Mouse (Mus musculus): ENCODE results near the gene Pccb.

The Pccb gene

DNA sequence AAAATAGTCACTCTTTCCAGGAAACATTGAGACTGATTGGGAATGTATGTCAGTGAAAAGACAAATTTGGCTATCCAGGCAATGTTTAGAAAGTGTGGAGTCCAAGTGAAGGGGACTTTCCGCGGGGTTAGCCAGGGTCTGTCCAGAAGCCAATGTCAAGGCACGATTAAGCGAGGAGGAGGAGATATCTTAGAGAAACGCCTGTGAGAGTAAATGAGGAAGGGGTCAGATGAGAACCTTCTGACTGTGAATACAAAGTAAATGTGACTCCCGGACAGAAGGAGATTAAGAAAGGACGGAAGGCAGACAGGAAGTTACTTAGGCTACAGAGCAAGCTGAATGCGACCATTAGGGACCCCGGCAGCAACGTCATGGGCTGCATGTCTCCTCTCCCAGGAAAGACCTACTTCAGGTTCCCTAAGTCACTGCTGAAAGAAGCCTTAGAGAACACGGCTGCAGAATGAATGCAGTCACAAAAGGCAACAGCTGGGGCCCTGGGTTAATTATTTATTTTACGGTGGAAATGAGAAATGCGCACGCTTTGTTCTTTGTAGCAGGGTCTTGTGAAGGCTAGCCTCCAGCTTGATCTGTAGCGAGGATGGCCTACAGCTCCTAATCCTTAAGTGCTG, 11.1 kb upstream of the Pccb start:
- in situ Hi-C loops (cut with MboI, MseI) = no loop called here

DNA sequence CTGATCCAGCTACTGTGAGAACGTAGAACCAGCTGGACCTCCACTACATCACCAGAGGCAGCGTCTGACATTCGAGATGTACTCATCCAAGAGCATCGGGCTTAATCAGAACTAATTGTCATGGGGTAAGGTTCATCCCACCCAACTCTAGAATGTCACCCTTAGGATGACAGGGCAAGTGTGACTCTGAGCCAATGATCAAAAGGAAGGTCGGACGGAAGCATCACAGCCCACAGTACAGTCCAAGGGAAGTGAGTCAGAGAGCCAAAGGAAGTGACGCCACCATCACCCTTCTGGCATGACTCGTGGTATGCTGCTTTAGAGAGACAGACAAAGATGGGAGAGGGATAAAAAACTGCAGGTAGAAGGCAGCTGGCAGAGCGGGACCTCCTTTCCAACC, 7.6 kb upstream of the Pccb start:
- in situ Hi-C loops (cut with MboI, MseI) = no loop called here

DNA sequence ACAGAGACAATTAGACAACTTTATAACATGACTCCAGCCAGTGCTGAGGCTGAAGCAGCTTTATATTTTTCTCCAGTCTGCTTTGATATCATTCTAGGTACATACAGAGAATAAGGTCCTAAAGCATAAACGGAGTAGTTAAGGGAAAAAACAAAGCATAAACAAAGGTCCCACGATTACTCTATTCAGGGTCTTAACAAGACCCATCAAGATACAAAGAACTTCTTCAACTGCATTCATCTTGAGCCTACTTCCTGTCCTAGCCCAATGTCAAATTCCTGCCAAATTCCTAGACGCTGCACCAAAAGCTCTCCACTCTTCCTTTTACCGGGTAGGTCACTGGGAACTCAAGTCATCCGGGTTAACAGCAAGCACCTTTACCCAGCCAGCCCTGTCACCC, 6.8 kb upstream of the Pccb start:
- in situ Hi-C loops (cut with MboI, MseI) = no loop called here

DNA sequence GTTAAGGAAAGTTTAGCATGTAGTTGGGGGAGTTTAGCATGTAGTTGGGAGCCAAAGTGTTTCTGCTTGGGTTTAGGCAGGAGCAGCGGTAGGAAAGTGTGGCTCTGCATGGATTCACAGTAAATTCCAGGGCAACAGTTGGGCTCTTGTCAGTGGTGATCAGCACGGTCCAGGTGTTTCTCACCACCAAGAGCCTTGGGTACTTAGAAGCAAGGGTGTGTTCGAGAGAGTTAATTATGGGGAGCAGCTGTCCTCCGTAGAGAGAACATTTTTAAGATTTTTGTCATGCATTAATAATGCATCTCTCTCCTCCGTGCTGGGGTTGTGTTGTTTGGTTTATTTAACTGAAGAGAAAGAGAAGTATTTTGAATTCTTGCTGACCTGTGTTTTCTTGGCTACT, 3.9 kb upstream of the Pccb start:
- in situ Hi-C loops (cut with MboI, MseI) = no loop called here

DNA sequence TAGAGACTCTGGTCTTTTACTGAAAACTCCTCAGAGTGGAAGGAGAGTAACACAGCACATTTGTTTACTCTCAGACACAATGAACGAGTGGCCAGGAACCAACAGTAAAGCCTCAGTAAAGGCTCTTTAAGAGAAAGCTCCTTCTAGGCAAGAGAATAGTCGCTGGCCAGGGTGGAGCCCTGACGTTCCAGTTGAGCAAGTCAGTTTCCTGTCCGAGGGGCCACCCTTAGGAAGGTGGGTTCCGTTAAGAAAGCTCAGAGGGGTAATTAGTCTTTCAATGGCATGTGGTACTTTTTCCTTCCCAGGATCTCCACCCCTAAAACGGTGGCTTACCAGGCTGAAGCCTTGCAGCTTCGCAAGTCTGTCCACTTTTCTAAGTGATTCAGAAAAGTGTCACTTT, 2.7 kb upstream of the Pccb start:
- in situ Hi-C loops (cut with MboI, MseI) = no loop called here

DNA sequence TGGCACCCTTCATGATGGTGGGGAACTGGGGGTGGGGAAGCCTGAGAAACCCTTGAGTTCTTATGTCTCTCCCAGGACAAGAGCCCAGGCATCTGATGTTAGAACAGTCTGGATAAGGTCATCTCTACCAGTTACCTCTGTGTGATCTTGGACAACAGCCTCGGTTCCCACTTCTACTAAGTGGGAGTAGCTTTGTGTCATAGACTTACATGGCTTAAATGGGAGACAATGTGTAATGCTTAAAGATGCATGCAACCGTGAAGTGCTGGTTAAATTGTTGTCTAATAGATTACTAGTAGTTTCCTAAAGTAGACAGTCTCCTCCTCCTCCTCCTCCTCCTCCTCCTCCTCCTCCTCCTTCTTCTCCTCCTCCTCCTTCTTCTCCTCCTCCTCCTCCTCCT, 2.2 kb upstream of the Pccb start:
- in situ Hi-C loops (cut with MboI, MseI) = no loop called here

DNA sequence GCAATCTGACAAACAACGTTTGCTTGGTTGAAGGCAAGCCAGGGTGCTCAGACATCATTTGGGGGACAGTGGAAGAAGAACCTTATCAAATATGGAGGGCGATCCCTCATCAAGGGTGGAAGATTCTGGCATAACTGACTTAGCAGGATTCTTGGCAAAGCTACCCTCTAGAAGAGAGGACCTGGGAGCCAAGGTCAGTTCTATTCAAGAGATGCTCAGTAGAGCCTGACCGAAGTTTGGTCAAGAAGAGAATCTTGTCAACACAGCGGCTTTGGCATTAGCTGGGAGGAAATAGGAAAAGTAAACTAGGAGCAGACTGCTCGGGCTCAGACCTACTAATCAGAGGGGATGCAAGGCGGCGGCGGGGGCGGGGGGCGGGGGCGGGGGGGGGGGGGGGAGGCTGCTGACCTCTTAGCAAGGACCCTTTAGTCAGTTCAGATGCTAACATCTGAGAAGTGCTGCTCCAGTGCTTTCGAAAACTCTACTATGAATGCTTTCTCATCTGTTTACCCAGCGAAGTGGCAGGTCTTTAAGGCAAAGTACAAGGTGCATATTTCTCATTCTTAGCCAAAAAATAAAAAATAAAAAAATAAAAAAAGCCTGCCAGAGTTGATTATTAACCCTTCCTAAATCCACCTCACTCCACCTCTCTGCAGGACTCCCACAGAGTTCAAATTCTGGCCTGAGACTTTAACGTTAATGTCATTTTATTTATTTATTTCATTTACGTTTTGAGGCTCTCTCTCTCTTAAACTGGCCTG, 1.3 kb upstream of the Pccb start:
- in situ Hi-C loops (cut with MboI, MseI) = no loop called here

DNA sequence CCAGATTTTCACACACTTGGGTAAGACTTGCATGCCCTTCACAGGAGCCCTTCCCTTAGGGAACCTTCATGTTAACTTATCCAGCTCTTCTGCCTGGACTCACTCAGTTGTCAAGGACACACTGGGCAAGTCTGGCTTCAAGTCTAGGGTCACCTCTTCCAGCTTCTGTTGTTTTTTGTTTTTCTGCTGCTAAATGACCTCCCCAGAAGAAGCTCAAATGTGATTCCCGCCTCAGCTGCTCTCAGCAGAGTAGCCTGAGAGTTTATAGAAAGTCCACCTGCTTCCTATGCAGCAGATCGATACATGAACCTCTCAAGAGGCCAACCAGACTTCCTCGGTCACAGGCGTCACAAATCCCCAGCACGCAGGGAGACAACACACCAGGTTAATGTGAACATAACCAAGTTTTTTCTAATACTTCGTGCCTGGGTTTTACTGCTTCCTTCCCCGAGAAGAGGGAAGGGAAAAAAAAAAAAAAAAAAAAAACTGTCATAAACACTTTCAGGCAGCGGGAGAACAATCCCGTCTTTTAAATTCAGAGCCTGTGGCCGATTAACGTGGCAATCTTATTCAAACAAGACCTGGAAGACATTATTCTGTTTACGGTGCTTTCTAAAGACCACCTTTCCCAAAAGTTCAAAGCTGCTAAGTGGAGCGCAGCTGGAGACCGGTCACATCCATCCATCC, 794 bp downstream of the Pccb start:
- in situ Hi-C loops (cut with MboI, MseI) = no loop called here

DNA sequence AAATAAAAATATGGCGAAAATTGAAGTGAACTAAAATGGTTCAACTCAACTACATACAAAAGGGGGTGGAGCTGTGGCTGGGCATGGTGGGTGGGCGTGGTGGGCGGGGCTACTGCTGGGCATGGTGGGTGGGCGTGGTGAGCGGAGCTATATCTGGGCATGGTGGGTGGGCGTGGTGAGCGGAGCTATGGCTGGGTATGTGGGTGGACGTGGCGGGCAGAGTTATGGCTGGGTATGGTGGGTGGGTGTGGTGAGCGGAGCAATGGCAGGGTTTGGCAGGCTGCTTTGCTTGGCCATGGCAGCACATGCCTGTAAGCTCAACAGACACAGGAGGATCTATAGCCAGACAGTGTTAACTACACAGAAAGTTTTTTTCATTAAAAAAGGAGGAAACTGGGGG, 15.9 kb downstream of the Pccb start:
- in situ Hi-C loops (cut with MboI, MseI) = no loop called here

DNA sequence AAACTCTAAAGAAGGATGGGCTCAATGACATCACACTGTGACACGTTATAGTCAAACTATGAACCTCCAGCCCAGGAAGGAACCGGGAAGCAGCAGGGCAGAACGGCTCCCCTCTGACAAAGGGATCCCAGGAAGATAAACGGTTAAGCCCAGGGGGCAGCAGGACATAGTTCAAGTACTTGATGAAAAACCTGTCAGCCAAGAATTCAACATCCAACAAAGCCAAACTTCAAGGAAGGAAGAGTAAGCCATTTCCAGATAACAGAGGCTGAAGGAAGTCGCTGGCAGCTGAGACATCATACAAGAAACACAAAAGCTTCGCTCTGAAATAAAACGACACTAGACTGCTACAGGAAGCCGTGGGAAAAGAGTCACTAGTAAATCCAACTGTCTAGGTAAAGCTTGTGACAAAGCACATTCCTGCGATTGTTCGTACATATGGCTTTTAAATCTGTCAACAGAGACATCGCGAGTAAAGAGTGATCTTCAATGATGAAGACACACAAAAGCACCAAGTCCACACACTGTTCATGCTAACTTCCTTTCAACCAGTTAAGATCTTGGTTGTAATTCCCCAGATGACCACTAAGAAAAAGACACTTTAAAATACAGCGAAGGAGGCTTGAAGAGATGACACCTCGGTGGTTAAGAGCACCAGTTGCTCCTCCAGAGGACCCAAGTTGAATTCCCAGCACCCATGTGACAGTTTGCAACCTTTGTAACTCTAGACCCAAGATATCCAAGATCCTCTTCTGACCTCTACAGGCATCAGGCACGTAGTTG, 16.8 kb downstream of the Pccb start:
- in situ Hi-C loops (cut with MboI, MseI) = no loop called here

DNA sequence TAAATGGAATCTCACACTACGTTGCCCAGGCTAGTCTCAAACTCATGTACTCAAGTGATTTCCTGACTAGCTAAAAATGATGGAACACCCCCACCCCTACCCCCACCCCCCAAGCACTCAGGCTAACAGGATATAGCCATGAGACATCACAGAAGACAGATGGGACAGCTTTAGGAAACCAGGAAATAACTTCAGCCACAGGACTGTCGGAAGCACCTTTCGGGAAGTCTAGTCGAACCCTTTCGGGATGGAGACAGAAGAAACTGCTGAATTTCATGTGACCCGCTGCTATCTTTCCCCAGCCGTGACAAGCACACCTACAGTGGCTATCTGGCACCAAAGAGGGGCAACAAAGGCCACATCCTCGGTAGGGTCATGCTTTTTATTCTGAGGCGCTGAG, 19.4 kb downstream of the Pccb start:
- in situ Hi-C loops (cut with MboI, MseI) = no loop called here

DNA sequence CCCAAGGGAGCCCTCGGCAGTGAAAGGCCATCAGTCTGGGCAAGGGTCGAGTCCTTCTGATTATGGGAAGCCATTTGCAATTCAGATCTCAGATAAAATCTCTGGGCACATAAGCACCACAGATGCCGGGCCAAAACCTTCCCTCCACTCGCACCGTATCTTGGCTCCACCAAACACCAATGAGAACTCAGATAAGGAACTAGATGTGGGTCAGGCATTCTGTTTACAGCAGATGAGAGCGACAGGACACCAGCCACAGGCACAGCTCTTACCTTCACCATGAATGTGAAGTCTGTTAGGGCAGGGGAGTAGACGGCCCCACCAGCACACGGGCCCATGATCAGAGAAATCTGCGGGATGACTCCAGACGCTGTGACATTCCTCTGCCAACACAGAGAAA, 22.3 kb downstream of the Pccb start:
- in situ Hi-C loops (cut with MboI, MseI) = no loop called here

DNA sequence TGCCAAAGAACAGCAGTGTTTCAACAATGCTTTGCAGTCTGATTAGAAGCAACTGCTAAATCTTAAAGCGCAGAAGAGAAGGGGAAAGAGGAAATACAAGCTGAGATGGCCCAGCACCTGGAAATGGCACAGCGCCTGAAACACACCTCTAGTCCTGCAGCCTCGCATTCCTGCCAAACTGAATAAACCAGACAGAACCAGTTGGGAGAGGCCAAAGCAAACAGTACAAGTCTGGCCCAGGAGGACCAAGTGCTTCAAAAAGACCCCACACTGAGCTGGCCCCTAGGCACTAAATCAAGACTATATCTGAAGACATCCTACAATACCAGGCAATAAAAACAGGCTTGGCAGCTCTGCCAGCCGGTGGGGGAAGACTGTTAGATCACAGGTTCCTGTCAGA, 28.8 kb downstream of the Pccb start:
- in situ Hi-C loops (cut with MboI, MseI) = no loop called here

DNA sequence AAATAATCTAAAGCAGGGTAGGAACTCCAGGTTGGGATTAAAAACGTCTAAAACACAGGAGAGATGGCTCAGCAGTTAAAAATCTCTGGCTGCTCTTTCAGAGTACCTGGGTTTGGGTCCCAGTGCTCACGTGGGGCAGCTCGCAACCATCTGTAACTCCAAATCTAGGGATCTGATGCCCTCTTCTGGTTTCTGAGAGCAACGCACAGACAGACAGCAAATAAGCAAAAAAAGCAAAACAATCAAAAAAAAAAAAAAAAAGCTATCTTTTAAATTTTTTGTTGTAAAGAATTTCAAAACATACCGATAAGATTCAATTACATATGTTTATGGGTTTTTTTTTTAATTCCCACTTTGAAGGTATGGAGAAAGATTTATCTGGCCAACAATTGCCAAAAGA, 31.4 kb downstream of the Pccb start:
- in situ Hi-C loops (cut with MboI, MseI) = loop anchor here (5.0 kb wide), 1 partner anchor 546 kb away; no protein-coding TSS in a partner anchor

DNA sequence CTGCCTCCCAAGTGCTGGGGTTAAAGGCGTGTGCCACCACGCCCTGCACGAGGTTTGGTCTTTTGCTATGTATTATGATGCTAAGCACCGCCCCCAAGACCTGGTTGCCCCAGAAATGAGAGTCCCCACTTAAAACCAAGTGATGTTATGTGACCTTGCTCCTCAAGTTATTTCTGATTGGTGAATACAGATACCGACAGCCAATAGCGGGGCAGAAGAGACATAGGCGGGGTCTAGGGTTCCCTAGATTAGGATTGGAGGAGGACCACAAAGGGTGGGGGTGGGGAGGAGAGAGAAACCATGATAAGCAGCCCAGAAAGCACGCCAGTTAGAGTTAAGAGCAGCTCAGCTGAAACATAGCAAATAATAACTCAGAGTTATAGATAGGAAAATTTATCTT, 31.9 kb downstream of the Pccb start:
- in situ Hi-C loops (cut with MboI, MseI) = loop anchor here (5.0 kb wide), 1 partner anchor 546 kb away; no protein-coding TSS in a partner anchor

DNA sequence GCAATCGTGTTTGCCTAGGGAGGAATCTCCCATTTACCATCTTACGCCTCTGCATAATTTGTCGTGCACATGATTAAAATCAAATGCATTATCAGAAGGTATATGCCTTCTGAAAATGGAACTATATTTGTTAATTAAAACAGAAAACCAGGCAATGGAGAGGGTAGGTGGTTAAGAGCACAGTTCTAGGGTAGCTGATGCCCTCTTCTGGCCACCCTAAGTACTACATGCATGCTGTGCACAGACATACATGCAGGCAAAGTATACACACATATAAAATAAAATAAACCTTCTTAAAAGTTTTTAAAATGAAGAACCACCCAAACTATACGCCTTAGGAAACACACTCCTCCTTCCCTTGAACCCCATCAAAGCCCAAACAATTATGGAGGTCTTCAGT, 32.6 kb downstream of the Pccb start:
- in situ Hi-C loops (cut with MboI, MseI) = loop anchor here (5.0 kb wide), 1 partner anchor 545 kb away; no protein-coding TSS in a partner anchor

DNA sequence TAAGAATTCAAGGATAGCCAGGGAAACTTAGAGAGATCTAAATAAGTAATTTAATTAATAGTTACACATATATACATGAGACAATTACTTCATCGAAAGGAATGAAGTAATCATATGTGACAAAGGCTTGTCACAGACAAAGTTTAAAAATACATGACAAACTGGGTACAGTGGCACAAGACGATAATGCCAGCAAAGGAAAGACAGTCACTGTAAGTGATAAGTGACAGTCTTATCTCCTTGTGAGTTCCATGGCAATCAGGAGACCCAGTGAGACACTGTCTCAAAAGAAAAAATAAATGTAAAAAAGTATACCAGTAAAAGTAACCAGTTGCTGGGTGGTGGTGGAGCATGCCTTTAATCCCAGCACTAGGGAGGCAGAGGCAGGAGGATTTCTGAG, 37.6 kb downstream of the Pccb start:
- in situ Hi-C loops (cut with MboI, MseI) = no loop called here

DNA sequence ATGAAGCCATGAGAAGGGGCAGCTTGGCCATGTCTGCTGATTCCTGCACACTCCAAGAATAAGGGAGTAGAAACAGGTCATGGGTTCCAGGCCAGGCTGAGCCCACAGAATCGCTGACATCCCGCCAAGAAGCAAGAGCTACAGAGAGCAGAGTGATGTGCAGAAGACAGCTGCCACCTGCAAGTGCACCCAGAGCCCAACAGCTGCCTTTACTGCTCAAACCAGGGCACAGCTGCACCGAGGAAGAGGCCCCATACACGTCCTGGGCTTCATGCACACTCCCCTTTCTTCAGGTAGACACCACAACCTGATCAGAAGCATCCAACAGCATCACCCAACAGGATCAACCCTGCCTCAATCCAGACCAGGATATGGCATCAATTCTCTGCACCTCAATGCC, 40.8 kb downstream of the Pccb start:
- in situ Hi-C loops (cut with MboI, MseI) = no loop called here

DNA sequence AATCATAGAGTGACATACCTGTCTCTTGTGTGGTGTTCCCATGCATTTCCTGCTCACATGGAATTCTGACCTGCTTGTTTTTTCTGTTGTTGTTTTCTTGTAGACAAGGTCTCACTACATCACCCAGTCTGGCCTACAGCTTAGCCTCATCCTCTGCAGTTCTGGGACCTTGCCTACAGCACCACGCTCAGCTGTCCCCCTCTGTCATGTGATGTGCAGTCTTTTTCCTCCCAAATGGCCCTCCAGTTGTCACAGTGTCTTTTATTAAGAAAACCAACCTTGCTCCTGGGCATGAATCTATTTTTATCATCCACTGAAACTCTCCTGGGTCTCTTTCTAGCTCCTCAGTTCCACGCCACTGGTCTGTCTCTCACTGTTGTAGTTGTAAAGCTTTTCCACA, 42.5 kb downstream of the Pccb start:
- in situ Hi-C loops (cut with MboI, MseI) = no loop called here

DNA sequence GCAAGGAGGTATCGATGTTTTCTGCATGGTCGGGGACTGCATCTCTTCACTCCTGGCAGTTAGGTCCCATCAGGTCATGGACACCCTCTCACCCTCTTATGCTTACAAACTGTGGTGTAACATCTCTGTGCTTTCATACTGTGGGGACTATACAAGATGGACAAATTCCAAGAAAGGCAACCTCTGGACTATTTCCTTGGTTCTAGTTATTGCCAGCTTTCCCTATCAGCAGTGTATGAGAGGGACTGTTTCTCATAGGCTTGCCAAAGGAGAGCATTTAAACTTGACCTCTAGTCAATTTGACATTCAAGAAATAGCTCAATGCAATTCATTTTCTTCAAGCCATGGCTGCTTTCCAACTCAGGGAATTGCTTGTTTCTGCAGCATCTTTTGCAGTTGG, 43.4 kb downstream of the Pccb start:
- in situ Hi-C loops (cut with MboI, MseI) = no loop called here

DNA sequence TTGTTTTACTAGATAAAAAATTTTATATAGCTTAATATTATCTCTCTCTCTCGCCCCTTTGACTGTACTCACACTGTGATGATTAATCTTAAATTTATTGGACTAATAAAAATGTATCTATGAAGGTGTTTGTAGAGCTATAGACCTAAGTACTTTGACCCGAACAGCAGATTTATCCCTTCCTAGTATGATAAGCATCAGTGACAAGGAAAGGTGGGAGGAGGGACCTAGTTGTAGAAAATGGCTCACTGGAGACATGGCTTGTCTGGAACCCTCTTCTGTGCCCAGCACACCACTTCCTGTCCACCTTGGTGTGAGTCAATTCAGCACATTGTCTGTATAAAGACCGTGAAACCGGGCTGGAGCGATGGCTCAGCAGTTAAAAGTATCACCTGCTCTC, 44.1 kb downstream of the Pccb start:
- in situ Hi-C loops (cut with MboI, MseI) = no loop called here

DNA sequence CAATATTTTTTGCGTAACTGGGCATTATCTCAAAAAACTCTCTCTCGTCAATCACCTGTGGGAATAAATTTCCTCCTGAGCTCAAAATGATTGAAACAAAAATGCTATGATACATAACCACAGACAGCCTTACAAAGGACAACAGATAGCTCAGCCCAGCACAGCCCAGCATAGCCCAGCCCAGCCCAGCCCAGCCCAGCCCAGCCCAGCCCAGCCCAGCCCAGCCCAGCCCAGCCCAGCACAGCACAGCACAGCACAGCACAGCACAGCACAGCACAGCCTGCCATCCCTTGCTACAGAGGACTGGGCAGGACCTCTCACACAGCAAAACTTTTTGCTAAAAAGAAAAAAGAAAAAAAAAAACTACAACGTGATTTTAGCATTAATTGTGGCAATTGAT, 46.8 kb downstream of the Pccb start:
- in situ Hi-C loops (cut with MboI, MseI) = no loop called here
